Mouse (Mus musculus) embryo, embryonic 11.5 days (tissue): ENCODE measurements at regions not wholly inside any gene's neighbourhood (a gene's known extent, or its start where the extent isn't known, plus 50 kb on each side); places are given as distances from the start of the nearest gene placed in this dataset.

ENCODE experiments used
- DNase-seq: peaks from one replicate; pipeline ENCODE4 v3.0.0-alpha.2; 2012; ENCODE audit warnings: low read depth, low spot score

DNA sequence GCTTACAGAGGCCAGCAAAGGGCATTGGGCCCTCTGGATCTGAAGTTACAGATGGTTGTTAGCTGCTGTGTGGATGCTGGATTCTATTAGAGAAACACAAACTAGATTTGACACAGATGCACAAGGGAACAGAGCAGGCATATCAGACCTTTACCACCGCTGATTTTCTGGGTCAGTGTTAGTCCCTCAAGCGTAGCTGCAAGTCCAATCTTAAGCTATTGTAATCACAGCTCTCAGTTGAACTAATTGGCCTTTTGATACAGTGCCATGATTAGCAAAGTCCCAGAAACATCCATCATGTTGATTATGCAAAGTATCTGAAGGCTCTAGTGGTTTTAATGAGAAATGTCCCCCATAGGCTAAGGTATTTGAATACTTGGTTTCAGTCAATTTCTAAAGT, 54.2 kb upstream of the Plppr5 start:
- DNase-seq = no peak

DNA sequence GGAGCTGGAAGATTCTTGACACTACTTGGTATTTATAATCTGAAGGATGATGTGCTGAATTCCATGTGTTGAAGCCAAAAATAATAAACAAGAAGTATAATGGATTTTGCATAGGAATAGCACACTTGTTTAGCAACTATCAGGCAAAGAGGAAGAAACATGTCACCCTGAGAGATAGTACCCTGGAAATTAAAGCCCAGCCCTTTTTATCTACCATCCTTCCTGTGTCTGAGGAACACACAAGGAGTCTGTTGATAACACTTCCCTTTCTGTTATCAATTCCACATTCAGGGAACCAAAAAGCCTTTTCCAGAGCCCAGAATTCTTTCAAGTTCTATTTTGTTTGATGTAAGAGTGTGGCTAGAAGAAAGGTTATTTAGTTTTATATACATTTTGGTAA, 66.5 kb upstream of the Plppr5 start:
- no peak for DNase-seq

DNA sequence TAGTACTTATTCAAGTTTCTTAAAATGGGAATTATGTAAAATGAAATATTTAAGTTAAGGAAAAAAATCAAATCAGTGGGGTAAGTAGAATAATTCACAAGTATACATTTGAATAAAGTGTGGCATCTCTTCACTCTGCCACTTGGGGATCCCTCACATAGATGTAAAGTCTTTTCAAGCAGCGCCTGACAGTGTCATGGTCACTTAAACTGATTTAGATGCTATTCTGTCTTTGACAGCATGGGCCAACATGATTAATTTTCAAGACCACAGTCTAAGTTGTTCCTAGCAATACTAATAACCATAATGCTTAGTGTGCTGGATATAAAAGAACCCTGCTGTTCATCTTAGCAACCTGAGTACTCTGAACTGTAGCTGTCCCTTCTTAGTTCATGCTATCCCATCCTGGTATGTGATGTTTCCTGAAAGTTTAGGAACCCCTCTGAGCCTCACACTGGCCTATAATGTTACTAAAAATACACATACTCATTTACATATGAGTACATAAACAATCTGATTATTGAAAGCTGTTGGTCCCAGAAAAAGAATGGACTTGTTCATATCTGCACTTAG, 68.4 kb upstream of the Plppr5 start:
- no peak for DNase-seq

DNA sequence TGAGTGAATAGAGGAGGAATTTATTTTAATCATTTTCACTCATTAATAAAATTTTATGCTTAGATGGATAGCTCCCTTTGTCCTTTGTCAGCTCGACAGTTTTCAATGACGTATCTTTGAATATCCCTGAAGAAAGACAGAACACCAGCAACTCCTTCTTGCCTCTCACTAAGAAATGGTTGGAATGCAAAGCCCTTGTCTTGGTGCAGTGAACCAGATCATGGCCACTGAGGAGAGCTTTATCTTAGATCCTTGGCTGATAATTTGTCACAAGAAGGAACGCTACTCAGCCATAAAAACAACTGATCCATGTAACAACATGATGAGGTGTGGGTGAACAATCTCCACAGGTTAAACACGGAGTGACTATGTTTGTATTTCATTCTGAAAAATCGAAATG, 73.5 kb upstream of the Plppr5 start:
- no peak for DNase-seq

DNA sequence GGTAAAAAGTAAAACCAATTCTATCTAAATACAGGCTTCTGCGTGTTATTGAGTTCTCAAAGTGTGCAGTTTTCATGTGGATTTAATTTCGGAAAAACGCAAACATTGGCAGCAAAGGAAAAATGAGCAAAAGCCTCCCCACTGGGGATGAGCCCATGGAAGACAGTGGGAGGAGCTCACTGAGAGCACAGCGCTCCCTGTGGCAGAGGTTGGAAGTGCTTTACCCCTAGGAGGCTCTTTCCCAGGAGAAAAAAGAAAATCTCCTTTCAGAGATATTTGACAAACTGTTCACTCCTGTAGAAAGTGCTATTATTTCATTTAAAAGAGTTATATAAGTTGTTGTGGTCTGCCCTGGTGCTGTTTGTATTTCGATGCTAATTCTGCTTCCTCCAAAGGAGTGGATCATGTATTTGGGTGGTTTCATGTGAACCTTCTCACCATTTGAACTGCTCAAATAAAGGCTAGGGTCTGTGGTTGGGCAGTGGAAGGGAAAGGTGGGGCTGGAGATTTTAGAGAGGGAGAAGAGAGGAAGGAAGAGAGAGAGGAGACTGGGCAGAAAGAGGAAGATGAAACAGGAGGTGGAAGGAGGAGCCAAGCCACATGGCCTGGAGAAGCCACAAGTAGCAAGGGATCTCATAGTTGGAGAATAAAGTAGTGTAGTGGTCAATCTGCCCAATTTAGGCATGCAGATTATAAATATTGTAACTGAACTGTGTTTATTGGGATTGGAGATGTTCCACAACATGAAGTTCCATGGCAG, 76.3 kb upstream of the Plppr5 start:
- no peak for DNase-seq

DNA sequence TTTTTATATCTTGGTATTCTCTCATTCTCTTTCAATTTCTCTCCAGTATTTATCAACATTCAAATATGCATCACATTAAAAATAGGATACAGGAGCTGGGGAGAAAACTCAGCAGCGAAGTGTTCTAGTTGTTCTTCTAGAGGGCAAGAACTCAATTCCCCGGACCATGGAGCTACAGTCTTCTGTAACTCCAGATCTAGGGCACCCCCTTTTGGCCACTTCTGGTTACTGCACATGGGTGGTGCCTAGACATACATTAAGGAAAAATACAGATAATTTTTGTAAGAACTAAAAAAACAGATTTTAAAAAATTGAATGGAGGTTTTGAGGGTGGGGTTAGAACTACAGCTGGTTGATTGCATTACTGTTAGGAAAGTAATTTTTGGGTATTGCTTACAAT, 80.5 kb upstream of the Plppr5 start:
- DNase-seq = peak; percentile 23

DNA sequence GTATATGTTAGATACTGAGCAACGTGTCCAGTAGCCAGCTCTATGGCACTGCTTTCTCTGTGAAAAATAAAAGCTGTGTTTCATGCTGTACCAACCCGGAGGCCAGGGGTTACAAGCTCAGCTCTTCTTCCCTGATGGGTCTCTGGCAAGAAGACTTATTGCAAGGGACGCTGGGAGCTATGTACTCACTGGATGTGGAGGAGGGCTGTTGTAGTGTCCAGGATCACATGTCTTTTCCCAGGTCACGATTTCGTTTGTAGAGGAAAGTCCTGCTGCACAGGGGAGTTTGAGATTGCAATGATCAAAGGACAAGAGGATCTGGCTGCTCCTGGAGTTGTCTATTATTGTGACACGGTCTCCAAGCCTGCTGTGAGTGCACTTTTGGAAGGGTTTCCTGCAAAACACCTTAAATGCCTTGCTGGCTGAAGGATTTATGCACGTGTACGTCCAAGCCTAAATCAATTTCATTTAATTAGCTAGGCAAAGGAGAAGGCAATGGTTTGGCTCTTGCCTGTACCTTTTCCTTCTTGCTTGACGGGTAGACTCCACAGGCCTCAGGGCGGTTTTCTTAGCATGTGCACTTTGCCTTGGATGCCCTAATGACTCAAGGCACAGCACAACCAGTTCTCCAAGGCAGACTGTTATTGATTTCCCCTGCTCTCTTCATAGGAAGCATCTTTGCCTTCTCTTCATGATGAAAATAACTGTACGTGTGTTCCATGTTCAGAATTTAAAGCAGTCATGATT, 87.2 kb upstream of the Plppr5 start:
- DNase-seq = no peak

DNA sequence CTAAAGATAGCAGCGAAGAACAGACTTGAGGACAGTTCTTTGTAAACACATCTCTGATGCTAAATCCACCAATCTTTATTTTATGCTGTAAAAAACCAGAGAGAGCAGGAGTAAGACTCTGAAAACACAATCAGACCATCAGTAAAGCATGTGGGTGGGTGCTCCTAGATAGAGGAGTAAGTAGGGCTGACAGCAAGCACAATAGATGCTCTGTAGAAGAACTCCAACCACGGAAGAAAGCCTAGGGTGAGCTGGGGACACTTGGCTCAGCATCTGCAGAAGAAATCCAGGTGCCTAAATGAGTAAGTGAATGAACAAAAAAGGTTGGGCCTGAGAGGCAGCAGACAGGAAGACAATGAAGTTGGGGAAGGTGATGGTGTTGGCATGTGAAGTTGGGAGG, 88.3 kb upstream of the Plppr5 start:
- no peak for DNase-seq

DNA sequence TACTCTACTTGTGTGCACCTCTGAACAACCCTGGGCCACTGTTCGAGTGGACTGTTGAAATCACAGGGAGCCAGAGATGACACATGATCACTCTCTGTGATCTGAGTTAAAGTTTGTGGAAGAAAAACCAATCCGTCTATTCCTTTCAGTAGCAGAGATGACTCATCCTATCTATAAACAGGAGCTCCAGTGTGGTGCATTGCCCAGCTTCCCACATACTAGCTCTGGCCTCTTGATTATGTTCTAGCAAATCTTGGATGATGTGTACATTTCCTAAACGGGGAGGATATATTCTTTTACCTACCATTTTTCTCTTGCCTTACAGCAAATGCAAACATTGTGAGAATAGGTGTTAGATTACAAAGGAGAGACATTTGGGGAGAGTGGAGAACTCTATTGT, 94.5 kb upstream of the Plppr5 start:
- no peak for DNase-seq

DNA sequence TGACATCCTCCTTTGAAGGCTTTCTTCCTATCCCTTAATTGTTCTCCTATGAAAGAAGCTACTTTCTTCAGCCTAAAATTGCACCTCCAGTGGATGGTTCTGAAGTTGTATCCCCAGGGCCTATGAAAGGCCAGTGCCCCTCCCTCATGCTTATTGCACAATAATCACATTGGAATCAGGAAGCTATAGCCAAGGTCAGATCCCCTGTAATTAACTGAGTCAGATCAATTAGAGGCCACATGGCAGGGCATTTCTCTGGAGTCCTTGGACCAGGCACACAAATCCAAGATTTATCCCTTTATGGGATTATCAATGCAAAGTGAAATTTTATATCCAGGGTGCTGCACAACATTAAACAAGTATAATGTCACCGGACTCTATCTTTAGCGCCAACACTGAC, 98.8 kb upstream of the Plppr4 start:
- no peak for DNase-seq

DNA sequence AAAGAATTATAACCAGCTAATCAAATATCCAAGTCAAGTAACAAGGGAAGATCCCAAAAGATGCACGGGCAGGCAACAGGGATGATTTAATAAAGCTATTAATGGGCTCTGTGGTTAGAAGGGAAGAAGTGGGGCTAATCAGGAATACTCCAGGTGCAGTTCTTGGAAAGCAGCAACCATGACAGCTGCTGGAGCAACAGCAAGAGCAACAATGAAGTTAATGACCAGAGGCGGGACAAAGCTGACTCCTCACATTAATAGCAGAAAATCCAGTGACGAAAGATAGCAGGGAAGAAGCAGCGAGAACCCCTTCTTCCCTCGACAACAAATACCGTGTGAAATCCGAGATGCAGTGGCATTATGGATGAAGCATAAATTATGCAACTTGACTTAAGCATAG, 89.9 kb upstream of the Plppr4 start:
- no peak for DNase-seq

DNA sequence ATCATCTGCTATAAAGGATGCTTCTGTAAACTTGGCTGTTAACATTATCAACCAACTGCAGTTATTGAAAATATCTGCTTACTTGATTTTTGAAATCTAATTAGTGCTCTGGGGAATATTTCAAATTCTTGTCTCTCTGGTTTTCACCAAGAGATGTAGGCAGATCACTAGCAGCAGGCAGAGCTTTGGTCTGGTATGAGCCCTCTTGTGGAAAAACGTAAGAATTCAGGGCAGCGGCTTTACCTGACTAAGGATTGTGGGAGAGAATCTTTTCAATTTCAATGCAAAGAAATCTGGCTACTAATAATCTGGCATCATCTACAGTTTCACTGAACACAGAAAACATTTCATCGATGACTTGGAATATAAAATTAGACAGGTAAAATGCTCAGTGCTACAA, 81.2 kb upstream of the Plppr4 start:
- no peak for DNase-seq

DNA sequence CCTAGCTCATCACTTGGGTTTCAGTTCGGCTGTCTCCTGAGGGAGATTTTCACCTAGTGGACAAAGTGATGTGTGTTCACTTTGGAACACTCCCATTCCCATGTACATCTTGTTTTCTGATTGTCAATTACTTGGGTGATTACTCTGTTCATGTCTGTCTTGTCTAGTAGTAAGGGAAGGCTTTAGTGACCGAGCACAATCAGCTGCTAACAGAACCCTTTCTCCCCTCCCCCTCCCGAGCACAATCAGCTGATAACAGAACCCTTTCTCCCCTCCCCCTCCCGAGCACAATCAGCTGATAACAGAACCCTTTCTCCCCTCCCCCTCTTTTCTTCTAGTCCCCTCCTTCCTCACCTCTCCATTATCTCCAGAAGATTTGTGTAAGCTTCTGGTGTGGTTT, 79.6 kb upstream of the Plppr4 start:
- no peak for DNase-seq

DNA sequence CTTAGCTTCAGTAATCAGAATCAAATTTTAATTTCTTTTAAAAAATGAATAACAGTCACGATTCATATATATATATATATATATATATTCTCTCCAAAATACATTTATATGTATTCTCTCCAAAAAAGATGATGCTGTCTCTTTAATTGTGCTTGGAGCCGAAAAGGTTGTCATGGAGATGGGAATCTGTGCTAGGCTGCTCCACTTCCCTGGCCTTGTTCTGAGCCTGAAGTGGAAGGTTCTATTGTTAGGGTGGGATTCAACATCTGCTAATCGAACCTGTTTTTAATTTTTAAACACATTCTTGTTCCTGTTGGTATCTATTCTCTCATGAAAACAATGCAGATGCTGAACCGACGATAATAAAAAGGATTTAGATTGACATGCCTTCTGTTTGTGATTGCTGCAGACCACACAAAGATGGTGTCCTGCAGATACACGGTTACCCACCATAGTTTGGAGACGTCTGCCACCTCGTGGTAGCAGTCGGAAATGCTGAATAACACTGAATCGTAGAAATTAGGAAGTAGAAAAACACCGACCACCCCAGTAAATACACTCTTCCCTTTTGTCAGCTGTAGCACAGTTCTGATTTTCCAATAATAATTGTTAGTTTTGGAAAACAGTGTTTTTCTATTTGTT, 77.9 kb upstream of the Plppr4 start:
- peak; percentile 64 for DNase-seq

DNA sequence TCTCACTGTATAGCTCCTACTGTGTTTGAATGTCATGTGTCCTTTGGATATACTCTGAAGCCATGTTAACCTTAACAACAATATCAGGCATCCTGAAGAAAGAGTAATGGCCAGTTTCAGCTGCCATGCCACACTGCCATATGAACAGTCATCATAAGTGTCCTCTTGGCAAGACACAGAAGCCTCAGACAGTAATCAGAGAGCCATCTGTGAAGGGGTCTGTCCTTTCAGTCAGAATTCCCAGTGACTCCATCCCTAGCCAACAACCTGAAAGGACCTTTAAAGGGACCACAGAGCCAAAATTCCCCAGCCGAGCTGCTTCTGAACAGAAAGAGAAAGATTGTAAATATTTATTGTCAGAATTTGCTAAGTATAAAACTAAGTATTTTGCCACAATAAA, 63.9 kb upstream of the Plppr4 start:
- DNase-seq = no peak

DNA sequence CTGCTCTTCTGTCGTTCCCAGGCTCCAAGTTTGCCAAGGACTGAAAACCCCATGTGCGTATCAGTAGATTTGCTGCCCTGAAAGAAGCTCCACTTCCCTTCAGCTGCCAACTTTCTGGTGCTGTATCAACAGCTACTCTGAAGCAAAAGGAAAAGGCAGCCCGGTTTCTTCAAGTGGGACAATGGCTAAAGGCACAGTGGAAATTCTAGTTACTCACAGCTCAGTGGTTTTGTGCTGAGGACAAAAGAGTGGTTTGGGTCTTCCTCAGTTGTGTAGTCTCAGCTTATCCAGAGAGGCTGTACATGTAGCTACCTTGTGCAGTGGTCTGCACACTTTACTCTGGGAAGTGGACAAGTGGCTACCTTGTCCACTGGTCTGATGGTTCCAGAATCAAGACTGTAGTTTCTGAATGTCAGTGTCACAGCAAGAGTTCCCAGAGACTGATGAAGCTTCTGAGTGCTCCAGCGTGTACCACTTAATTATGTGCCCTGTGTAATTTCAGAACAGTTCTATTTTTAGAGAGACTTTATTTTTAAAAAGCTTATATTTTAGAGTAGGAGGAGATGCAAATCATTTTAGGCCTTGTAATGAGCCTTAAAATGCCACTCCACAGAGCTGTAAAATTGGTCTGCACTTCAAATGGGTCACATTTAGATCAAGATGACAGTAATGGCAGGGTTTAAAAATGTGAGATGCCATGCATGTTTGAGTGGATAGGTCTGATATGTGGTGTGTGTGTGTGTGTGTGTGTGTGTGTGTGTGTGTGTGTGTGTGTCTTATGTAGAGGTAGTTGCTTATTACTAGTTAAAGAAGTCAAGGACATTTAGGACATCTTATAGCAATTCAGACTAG, 52.4 kb upstream of the Plppr4 start:
- DNase-seq = no peak
